Mouse (Mus musculus): ENCODE measurements at regions not wholly inside any gene's neighbourhood (a gene's known extent, or its start where the extent isn't known, plus 50 kb on each side); places are given as distances from the start of the nearest gene placed in this dataset.
A peak's percentile ranks its signal among the peaks of the same experiment; 100 is the strongest.
"Not testable (repeated sequence)": the region's sequence is repeated elsewhere in the genome, so short reads cannot be mapped to it uniquely, and the experiment has no call there.

DNA sequence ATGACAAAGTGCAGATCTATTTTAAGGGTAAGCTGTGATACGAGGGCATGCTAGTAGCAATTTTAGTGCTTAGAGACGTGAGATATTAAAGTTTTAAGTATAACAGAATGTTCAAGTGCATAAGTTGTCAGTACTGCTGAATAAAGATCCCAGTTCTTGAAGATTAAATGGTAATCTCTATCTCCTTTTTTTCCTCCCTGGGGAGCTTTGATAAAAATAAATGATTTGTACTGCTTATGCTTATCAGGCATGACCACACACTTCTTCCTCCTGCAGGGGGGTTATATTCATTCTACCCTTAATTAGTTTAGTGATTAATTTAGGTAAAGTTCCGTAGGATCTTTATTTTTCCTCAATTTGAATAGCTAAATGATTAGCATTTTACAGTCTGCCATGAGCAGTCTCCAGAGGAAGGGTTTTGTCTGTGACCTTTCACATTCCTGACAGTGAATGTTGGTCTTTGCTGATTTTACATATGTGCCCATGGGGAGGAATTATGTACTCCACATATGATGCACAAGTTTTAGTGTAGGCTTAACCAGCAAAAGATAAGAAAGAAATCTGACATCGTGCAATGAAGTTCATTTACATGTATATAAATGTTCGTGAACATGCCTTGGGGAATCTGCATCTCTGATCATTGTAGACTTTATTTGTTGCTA is 515.5 kb downstream of the Nova1 start:
- Histone ChIP-seq H3K9ac (replicated peaks; ENCODE audit: low read length) (no peak overlapping the region), H3K36me3 (ENCODE audit: insufficient read depth, low read length) (no peaks in the 10 kb centered on the region), H3K9me3 (ENCODE audit: low read length) (no peaks in the 10 kb centered on the region), H3K27me3 (ENCODE audit: insufficient read depth, low read length) (no peaks in the 10 kb centered on the region), H3K27ac (ENCODE audit: low read length) (no peak overlapping the region), H3K4me2 (replicated peaks; ENCODE audit: low read depth, low read length) (no peak overlapping the region), H3K4me3 (ENCODE audit: low read length) (no peak overlapping the region), H3K4me1 (ENCODE audit: insufficient read depth, low read length) (no peaks in the 10 kb centered on the region)
- ATAC-seq (ENCODE audit: low FRiP score, low TSS enrichment): no peak
- WGBS: 74% methylated on average over 5 of the region's 5 CpGs

DNA sequence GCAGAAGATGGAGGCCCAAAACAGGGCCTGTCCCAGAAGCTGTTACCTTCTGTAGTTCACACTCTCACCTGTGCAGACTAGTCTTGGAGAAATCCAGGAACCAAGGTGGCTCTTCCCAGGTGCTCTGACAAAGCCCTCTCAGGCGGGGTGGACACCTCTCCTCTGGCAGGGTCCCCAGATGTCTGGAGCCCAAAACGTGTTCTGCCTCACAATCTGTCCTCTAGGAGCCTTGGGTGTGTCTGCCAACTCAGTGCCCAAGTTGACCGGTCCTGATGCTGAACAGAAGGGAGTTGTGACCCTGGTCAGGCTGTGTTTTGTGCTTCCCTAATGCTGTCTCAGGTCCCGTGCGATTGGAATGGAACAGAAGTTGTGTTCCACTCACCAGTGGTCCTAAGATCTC is 519.8 kb downstream of the Nova1 start:
- 86% methylated on average over 5 of the region's 5 CpGs for WGBS
- no peaks in the 10 kb centered on the region for H3K9me3 ChIP-seq (ENCODE audit: low read length)

GRCm38 (mm10) chr12:46284519-46284918 is 534.2 kb downstream of the Nova1 start:
- no peaks in the 10 kb centered on the region for H3K36me3 ChIP-seq (ENCODE audit: insufficient read depth, low read length)
- no peaks in the 10 kb centered on the region for H3K27me3 ChIP-seq (ENCODE audit: insufficient read depth, low read length)
- H3K4me1 ChIP-seq (ENCODE audit: insufficient read depth, low read length): no peaks in the 10 kb centered on the region
- no peaks in the 10 kb centered on the region for H3K9me3 ChIP-seq (ENCODE audit: low read length)
- no peak overlapping the region for H3K9ac ChIP-seq (replicated peaks; ENCODE audit: low read length)
- no peak overlapping the region for H3K4me2 ChIP-seq (replicated peaks; ENCODE audit: low read depth, low read length)
- peak; percentile 49; the same call in 1 of the 2 replicates for ATAC-seq (ENCODE audit: low FRiP score, low TSS enrichment)
- WGBS: 37% methylated on average over 3 of the region's 3 CpGs
- no peak overlapping the region for H3K27ac ChIP-seq (ENCODE audit: low read length)
- no peak overlapping the region for H3K4me3 ChIP-seq (ENCODE audit: low read length)

More for the DNA sequence above, 519.8 kb downstream of the Nova1 start:
- Histone ChIP-seq H3K27ac (ENCODE audit: low read length) (no peak overlapping the region), H3K36me3 (ENCODE audit: insufficient read depth, low read length) (no peaks in the 10 kb centered on the region), H3K4me1 (ENCODE audit: insufficient read depth, low read length) (no peaks in the 10 kb centered on the region), H3K9ac (replicated peaks; ENCODE audit: low read length) (no peak overlapping the region), H3K4me3 (ENCODE audit: low read length) (no peak overlapping the region), H3K27me3 (ENCODE audit: insufficient read depth, low read length) (no peaks in the 10 kb centered on the region), H3K4me2 (replicated peaks; ENCODE audit: low read depth, low read length) (no peak overlapping the region)
- ATAC-seq (ENCODE audit: low FRiP score, low TSS enrichment): no peak

DNA sequence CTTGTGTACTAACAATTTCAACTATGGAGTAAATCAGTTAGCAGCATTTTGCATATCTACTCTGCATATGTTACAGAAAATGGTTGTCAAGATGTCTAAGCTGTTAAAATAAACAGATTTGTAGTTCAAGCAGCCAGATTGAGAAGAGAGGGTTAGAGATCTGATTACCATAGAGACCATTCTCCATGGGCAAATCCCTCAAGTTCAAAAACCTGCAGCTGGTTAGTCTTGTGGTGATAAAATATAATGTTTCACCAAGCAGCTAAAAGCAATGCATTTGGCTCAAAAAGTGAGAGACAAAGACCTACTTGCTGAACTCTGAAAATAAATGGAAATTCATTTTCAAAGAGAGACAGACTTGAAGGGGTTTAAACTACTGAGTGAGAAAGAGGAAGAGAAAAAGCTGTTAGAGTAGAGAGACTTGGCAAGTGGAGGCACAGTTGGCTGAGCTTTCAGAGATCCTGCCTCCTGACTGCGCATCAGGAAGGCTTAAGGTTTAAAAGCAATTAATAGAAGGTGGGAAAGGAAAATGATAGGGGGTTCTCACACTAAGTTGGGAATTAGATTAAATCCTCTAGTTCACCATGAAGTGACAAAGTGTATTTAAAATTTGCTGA is 570.2 kb downstream of the Nova1 start:
- Histone ChIP-seq H3K36me3 (ENCODE audit: insufficient read depth, low read length) (no peaks in the 10 kb centered on the region), H3K4me2 (replicated peaks; ENCODE audit: low read depth, low read length) (no peak overlapping the region), H3K27ac (ENCODE audit: low read length) (no peak overlapping the region), H3K27me3 (ENCODE audit: insufficient read depth, low read length) (no peaks in the 10 kb centered on the region), H3K9me3 (ENCODE audit: low read length) (no peaks in the 10 kb centered on the region), H3K4me3 (ENCODE audit: low read length) (no peak overlapping the region), H3K9ac (replicated peaks; ENCODE audit: low read length) (no peak overlapping the region), H3K4me1 (ENCODE audit: insufficient read depth, low read length) (no peaks in the 10 kb centered on the region)
- no peak for ATAC-seq (ENCODE audit: low FRiP score, low TSS enrichment)
- 65% methylated on average over 1 of the region's 1 CpGs for WGBS

DNA sequence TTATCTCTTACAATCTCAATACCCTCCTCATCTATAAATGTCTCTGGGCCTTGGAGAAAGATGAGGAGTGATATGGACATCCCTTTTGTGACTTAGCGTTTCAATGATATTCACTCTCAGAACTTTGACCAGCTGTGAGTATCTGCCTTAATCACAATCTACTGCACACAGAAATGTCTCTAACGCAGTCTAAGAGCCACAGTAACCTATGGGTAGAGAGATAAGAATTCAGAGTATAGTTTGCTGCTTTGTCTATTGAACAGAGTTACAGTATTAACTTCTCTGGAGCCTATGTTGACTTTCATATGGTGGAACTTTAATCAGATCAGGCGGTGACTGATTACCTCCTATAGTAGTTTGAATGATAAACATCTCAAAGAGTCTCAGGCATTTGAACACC is 573.8 kb downstream of the Nova1 start:
- no peak overlapping the region for H3K9ac ChIP-seq (replicated peaks; ENCODE audit: low read length)
- WGBS: 83% methylated on average over 3 of the region's 3 CpGs
- no peak for ATAC-seq (ENCODE audit: low FRiP score, low TSS enrichment)
- H3K36me3 ChIP-seq (ENCODE audit: insufficient read depth, low read length): no peaks in the 10 kb centered on the region
- H3K4me3 ChIP-seq (ENCODE audit: low read length): no peak overlapping the region
- H3K27me3 ChIP-seq (ENCODE audit: insufficient read depth, low read length): no peaks in the 10 kb centered on the region
- H3K4me1 ChIP-seq (ENCODE audit: insufficient read depth, low read length): no peaks in the 10 kb centered on the region
- H3K4me2 ChIP-seq (replicated peaks; ENCODE audit: low read depth, low read length): no peak overlapping the region
- no peaks in the 10 kb centered on the region for H3K9me3 ChIP-seq (ENCODE audit: low read length)
- no peak overlapping the region for H3K27ac ChIP-seq (ENCODE audit: low read length)

DNA sequence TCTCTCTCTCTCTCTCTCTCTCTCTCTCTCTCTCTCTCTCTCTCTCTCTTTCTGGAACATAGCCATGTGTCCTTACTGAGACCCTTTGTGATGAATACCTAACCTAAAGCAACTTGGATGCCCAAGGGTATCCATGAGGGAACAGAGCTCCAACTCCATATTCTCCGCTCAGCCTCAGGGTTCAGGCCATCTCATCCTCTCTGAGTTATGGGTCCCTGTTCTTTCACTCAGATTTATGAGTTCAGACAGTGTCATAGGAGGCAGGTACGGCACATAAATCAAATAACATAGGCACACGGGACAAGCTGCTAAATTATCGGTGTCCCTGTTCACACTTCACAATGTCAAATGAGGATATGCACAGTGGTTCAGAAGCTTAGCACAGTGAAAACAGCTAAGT is 586.4 kb downstream of the Nova1 start:
- Histone ChIP-seq H3K27me3 (ENCODE audit: insufficient read depth, low read length) (no peaks in the 10 kb centered on the region), H3K27ac (ENCODE audit: low read length) (no peak overlapping the region), H3K9ac (replicated peaks; ENCODE audit: low read length) (no peak overlapping the region), H3K9me3 (ENCODE audit: low read length) (no peaks in the 10 kb centered on the region), H3K4me1 (ENCODE audit: insufficient read depth, low read length) (no peaks in the 10 kb centered on the region), H3K4me3 (ENCODE audit: low read length) (no peak overlapping the region), H3K4me2 (replicated peaks; ENCODE audit: low read depth, low read length) (no peak overlapping the region), H3K36me3 (ENCODE audit: insufficient read depth, low read length) (no peaks in the 10 kb centered on the region)
- WGBS: 75% methylated on average over 4 of the region's 4 CpGs
- no peak for ATAC-seq (ENCODE audit: low FRiP score, low TSS enrichment)

- not testable (repeated sequence) for H3K9ac ChIP-seq (replicated peaks; ENCODE audit: low read length); H3K4me2 ChIP-seq (replicated peaks; ENCODE audit: low read depth, low read length)
- 83% methylated on average over 1 of the region's 1 CpGs for WGBS
Measured at GRCm38 (mm10) chr12:46215328-46215727, 603.4 kb downstream of the Nova1 start.

DNA sequence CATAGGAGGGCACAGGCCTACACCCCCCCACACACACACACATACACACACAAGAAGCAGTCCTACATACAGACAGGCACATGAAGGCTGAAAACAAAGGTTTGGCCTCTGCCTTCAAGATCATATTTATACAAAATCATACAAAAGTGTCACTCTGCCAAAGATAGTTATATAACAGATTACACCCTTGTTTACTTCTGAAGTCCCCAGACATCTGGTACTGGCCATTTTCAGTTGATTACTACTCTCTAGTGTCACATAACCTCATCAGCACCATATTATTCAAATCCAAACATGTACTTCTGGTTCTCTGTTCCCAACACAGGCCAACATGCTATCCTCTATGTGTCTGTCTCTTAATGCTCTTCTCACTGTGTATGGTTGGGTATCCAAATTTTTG is 619.7 kb downstream of the Nova1 start:
- ATAC-seq (ENCODE audit: low FRiP score, low TSS enrichment): no peak
- H3K27ac ChIP-seq (ENCODE audit: low read length): no peak overlapping the region
- no peaks in the 10 kb centered on the region for H3K4me1 ChIP-seq (ENCODE audit: insufficient read depth, low read length)
- no peak overlapping the region for H3K4me2 ChIP-seq (replicated peaks; ENCODE audit: low read depth, low read length)
- H3K27me3 ChIP-seq (ENCODE audit: insufficient read depth, low read length): no peaks in the 10 kb centered on the region
- no peaks in the 10 kb centered on the region for H3K9me3 ChIP-seq (ENCODE audit: low read length)
- no peak overlapping the region for H3K9ac ChIP-seq (replicated peaks; ENCODE audit: low read length)
- H3K4me3 ChIP-seq (ENCODE audit: low read length): no peak overlapping the region
- H3K36me3 ChIP-seq (ENCODE audit: insufficient read depth, low read length): no peaks in the 10 kb centered on the region

More at GRCm38 (mm10) chr12:46215328-46215727, 603.4 kb downstream of the Nova1 start:
- not testable (repeated sequence) for H3K9me3 ChIP-seq (ENCODE audit: low read length); H3K4me1 ChIP-seq (ENCODE audit: insufficient read depth, low read length); ATAC-seq (ENCODE audit: low FRiP score, low TSS enrichment); H3K27me3 ChIP-seq (ENCODE audit: insufficient read depth, low read length); H3K4me3 ChIP-seq (ENCODE audit: low read length); H3K36me3 ChIP-seq (ENCODE audit: insufficient read depth, low read length); H3K27ac ChIP-seq (ENCODE audit: low read length)

- no peak for ATAC-seq (ENCODE audit: low FRiP score, low TSS enrichment)
- Histone ChIP-seq H3K4me3 (ENCODE audit: low read length) (no peak overlapping the region), H3K4me2 (replicated peaks; ENCODE audit: low read depth, low read length) (no peak overlapping the region), H3K36me3 (ENCODE audit: insufficient read depth, low read length) (no peaks in the 10 kb centered on the region), H3K9me3 (ENCODE audit: low read length) (no peaks in the 10 kb centered on the region), H3K9ac (replicated peaks; ENCODE audit: low read length) (no peak overlapping the region), H3K27me3 (ENCODE audit: insufficient read depth, low read length) (no peaks in the 10 kb centered on the region), H3K27ac (ENCODE audit: low read length) (no peak overlapping the region), H3K4me1 (ENCODE audit: insufficient read depth, low read length) (no peaks in the 10 kb centered on the region)
- WGBS: 58% methylated on average over 2 of the region's 2 CpGs
Measured at GRCm38 (mm10) chr12:46197482-46198101, 621.1 kb downstream of the Nova1 start.

DNA sequence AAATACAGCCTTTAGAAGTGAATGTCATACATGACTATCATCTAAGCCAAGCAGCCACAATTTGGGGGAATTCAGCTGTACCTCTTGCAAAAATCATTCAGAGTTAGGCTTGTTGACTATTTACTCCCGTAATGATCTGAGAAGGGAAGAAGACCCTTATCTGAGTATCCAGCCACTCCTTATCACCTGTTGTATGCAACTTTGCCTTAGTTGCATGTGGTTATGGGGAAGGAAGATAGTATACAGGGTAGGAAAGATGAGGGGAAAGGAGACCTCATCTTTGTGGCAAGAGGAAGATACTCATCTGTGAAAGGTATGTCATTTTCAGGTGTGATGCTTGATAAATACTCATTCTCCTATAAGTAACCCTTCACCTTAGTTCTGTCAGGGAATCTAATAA is 624.6 kb downstream of the Nova1 start:
- no peak overlapping the region for H3K27ac ChIP-seq (ENCODE audit: low read length)
- H3K9me3 ChIP-seq (ENCODE audit: low read length): no peaks in the 10 kb centered on the region
- H3K27me3 ChIP-seq (ENCODE audit: insufficient read depth, low read length): no peaks in the 10 kb centered on the region
- H3K4me1 ChIP-seq (ENCODE audit: insufficient read depth, low read length): no peaks in the 10 kb centered on the region
- no peak overlapping the region for H3K4me3 ChIP-seq (ENCODE audit: low read length)
- H3K9ac ChIP-seq (replicated peaks; ENCODE audit: low read length): no peak overlapping the region
- H3K36me3 ChIP-seq (ENCODE audit: insufficient read depth, low read length): no peaks in the 10 kb centered on the region
- no peak overlapping the region for H3K4me2 ChIP-seq (replicated peaks; ENCODE audit: low read depth, low read length)
- ATAC-seq (ENCODE audit: low FRiP score, low TSS enrichment): no peak
- 91% methylated on average over 1 of the region's 1 CpGs for WGBS
